Mouse (Mus musculus): Measurements from ENCODE around the gene Atpaf2. TPM values are rescaled to one million over a fixed set of nuclear protein-coding genes. Genes with fewer than 3 reads are reported as not detected.

Gene Atpaf2
- polyA plus RNA-seq, 1 experiment from 2014 or later, result 54.8 TPM

DNA sequence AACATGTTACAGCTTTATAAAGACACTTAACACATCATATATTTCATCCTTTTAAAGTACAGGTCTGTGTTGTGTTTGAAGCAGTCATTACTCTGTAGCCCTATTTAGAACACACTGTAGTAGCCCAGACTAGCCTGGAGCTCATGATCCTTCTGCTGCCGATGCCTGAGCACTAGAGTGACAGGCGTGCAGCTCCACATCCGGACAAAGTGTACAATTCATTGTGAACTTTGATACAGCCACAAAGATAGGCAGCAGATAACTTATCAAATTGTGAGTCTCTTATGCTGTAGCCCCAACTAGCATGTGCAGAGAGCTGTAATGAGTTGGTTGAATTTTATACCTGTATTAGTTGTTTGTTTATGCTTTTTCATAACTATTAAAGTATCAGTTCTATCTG is 9.4 kb upstream of the Atpaf2 start:
- WGBS, result 95% methylated on average over 3 of the region's 3 CpGs

DNA sequence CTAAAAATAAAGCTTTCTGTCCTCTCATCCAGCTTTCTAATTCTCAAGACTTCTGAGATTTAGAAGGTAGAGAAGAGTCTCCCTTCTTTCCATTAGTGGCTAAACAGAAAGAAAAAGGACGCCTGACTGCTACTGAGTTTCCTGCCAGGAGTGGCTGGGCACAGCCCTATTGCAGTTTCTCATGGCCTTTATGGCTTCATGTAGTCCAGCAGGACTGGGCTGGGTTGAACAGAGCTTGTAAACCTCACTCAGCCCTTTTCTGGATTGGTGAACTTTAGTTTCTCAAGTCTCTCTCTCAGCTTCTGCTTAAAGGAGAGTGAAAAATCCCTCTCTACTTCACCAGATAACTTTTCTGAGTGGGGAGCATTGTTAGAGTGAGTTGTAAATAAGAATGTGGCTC is 8.2 kb upstream of the Atpaf2 start:
- Histone ChIP-seq H3K27me3 (no peaks in the 10 kb centered on the region), H3K4me1 (no peaks in the 10 kb centered on the region), H3K9me3 (no peaks in the 10 kb centered on the region), H3K4me2 (replicated peaks) (no peak overlapping the region), H3K27ac (no peak overlapping the region), H3K9ac (no peak overlapping the region), H3K36me3 (peaks cover 51% of the 10 kb centered on the region), H3K4me3 (no peak overlapping the region)
- no peak for ATAC-seq (ENCODE audit: low FRiP score, low read depth)
- WGBS, result 78% methylated on average over 1 of the region's 1 CpGs

More for the DNA sequence above, 9.4 kb upstream of the Atpaf2 start:
- H3K9me3 ChIP-seq, result no peaks in the 10 kb centered on the region
- H3K4me3 ChIP-seq, result no peak overlapping the region
- peaks cover 63% of the 10 kb centered on the region for H3K36me3 ChIP-seq
- ATAC-seq (ENCODE audit: low FRiP score, low read depth), result no peak
- H3K9ac ChIP-seq, result no peak overlapping the region
- H3K27ac ChIP-seq, result no peak overlapping the region
- no peaks in the 10 kb centered on the region for H3K4me1 ChIP-seq
- H3K27me3 ChIP-seq, result no peaks in the 10 kb centered on the region
- no peak overlapping the region for H3K4me2 ChIP-seq (replicated peaks)

DNA sequence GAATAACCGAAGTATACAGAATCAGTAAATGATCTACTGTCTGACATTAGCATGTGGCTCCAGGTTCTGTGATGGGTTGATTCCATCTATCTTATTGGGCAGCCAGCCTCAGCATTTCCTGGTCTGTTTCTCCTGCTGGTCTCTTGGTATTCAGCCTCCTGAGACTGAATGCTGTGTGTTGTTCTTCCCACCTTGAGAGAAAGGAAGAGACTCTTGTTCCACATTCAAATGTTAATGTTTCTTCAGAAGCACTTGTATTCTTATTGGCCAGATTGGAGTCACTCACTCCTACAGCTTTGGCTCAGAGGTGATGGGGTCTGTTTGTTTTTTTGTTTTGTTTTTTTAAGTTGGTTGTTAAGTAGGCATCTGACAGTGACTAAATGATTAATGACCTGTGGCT is 4.7 kb upstream of the Atpaf2 start:
- H3K4me3 ChIP-seq, result no peak overlapping the region
- ATAC-seq (ENCODE audit: low FRiP score, low read depth), result no peak
- peaks cover 11% of the 10 kb centered on the region for H3K4me1 ChIP-seq
- peaks cover 31% of the 10 kb centered on the region for H3K36me3 ChIP-seq
- H3K27ac ChIP-seq, result no peak overlapping the region
- H3K4me2 ChIP-seq (replicated peaks), result no peak overlapping the region
- no peaks in the 10 kb centered on the region for H3K27me3 ChIP-seq
- H3K9ac ChIP-seq, result no peak overlapping the region
- H3K9me3 ChIP-seq, result no peaks in the 10 kb centered on the region
- WGBS, result 76% methylated on average over 1 of the region's 1 CpGs

DNA sequence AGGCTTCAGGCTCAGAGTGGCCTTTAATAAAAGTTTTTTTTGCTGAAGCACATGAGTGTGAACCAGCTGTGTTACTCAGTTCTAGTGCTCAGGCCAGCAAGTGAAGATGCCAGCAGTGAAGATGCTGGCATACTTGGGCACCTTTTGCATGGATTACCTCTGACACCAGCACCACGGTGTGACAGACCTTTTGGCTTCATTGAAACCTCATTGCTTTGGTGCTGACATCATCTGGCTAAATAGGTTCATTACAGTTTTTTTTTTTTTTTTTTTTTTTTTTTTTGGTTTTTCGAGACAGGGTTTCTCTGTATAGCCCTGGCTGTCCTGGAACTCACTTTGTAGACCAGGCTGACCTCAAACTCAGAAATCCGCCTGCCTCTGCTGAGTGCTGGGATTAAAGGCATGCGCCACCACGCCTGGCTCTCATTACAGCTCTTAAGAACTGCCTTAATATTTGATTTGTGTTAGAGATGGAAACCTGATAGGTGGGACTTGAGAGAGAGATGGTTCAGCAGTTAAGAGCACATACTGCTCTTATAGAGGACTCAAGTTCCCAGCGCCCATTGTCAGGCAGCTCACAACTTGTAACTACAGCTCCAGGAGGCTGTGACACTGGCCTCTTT is 3.9 kb upstream of the Atpaf2 start:
- Histone ChIP-seq H3K4me2 (replicated peaks) (no peak overlapping the region), H3K4me1 (peaks cover 12% of the 10 kb centered on the region), H3K27me3 (no peaks in the 10 kb centered on the region), H3K36me3 (peaks cover 23% of the 10 kb centered on the region), H3K9me3 (no peaks in the 10 kb centered on the region), H3K27ac (no peak overlapping the region), H3K9ac (no peak overlapping the region), H3K4me3 (no peak overlapping the region)
- no peak for ATAC-seq (ENCODE audit: low FRiP score, low read depth)
- 60% methylated on average over 6 of the region's 6 CpGs for WGBS

DNA sequence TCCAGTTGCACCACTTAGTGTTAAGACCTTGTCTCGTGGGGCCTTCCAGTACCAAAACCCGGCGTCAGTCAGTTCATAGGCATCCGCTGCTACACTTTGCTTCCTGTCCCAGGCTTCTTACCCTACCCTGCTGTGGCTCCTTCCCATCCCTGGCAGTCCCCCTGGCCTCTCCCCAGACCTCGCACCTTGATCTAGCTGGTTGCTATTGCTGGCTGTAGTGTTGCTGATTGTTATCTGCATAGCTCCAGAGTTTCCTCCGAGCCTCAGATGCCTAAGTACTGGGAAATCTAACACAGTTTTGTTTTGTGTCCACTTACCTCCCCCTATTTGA is 181 bp upstream of the Atpaf2 start:
- Histone ChIP-seq H3K27ac (no peak overlapping the region), H3K36me3 (no peaks in the 10 kb centered on the region; the same call in 1 of the 2 replicates), H3K27me3 (no peaks in the 10 kb centered on the region), H3K4me1 (peaks cover 28% of the 10 kb centered on the region), H3K9ac (peak overlapping the region; percentile 86), H3K4me3 (peak overlapping the region; percentile 62), H3K4me2 (replicated peaks) (peak overlapping the region; percentile 95), H3K9me3 (no peaks in the 10 kb centered on the region)
- WGBS, result 8% methylated on average over 6 of the region's 6 CpGs
- ATAC-seq (ENCODE audit: low FRiP score, low read depth), result no peak

DNA sequence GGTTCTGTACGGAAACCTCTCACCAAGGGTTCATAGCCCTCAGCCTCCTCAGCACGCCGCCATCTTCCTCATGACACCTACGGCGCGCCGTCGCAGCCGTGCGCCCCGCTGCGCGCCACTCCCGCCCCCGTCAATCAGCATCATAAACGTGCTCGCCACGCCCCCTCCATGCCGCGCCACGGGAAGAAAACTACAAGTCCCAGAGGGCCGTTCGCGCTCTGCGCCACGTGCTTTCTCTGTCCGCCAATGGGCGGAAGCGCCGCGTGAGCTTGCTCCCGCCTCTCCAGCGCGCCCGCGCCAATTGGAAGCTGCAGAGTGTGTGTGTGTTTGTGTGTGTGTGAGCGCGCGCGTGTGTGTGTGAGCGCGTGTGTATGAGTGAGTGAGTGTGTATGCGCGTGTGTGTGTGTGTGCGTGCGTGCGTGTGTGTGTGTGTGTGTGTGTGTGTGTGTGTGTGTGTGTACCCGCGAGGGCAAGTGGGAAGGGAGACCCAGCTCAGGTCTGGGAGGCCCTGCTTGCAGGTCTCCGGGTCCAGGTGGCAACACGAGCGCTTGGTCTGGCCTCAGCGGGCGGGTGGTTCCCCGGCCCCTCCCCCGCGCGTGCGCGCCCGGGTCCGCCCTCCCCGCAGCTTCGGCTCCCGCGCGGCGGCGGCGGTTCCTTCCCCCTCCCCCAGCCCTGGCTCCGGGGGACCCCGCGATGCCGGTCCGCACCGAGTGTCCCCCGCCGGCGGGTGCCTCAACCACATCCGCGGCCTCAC is 1.1 kb downstream of the Atpaf2 start, which contains the start of gene Gid4:
Gene Gid4 (plus strand): TSS at position 183 of the 754 bp plus-strand sequence.
- WGBS, result under 1% methylated on average over 53 of the region's 81 CpGs

DNA sequence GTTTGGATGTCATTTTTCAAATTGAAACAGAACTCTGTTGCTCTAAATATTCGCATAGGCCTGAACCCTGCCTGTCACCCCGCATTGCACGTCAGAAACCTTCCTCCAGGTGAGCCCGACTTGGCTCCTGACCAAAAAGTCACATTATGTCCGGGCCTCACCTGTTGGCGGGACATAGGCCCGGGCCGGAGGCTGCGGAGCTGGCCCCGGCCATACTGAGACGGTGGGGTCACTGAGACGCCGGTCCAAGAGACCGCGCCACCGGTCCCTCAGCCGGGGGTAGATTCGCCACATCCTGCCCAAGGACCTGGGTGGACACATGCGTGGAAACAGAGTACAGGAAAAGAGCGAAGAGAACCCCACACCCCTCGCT is 1.7 kb downstream of the Atpaf2 start:
- under 1% methylated on average over 21 of the region's 21 CpGs for WGBS
- peak overlapping the region; percentile 62 for H3K4me3 ChIP-seq
- H3K36me3 ChIP-seq, result no peaks in the 10 kb centered on the region
- H3K9ac ChIP-seq, result peak overlapping the region; percentile 89
- no peak; the same call in 1 of the 2 replicates for ATAC-seq (ENCODE audit: low FRiP score, low read depth)
- peaks cover 28% of the 10 kb centered on the region for H3K4me1 ChIP-seq
- H3K4me2 ChIP-seq (replicated peaks), result peak overlapping the region; percentile 80
- peak overlapping the region; percentile 69; the same call in 1 of the 2 replicates for H3K27ac ChIP-seq
- H3K9me3 ChIP-seq, result no peaks in the 10 kb centered on the region
- H3K27me3 ChIP-seq, result no peaks in the 10 kb centered on the region

More for the DNA sequence above, 1.1 kb downstream of the Atpaf2 start, which contains the start of gene Gid4:
- H3K27ac ChIP-seq, result peak within 1 kb of the TSS; percentile 90
- H3K27me3 ChIP-seq, result no peaks in the 10 kb centered on the region
- H3K36me3 ChIP-seq, result no peaks in the 10 kb centered on the region
- H3K4me3 ChIP-seq, result peak within 1 kb of the TSS; percentile 62
- ATAC-seq (ENCODE audit: low FRiP score, low read depth), result peak; percentile 97
- peak within 1 kb of the TSS; percentile 89 for H3K9ac ChIP-seq
- peak within 1 kb of the TSS; percentile 95 for H3K4me2 ChIP-seq (replicated peaks)
- no peaks in the 10 kb centered on the region for H3K9me3 ChIP-seq
- H3K4me1 ChIP-seq, result peaks cover 28% of the 10 kb centered on the region

DNA sequence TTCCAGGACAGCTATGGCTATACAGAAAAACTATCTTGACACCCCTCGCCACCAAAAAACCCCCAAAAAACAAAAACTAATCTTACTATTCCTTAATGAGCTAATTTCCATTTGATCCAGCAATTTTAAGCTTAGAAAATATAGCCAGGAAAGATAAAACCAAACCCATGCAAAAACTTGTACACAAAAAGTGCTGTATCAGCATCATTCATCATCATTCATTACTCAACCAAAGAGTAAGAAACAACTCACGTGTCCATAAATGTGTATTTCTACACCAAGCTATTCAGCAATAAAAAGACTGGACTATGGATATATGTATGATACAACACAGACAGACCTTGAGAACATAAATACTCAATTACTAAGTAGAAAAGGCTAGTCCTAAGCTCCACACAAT is 5.3 kb downstream of the Atpaf2 start:
- 91% methylated on average over 2 of the region's 2 CpGs for WGBS
- Histone ChIP-seq H3K4me1 (peaks cover 16% of the 10 kb centered on the region), H3K4me2 (replicated peaks) (no peak overlapping the region), H3K27me3 (no peaks in the 10 kb centered on the region), H3K4me3 (no peak overlapping the region), H3K36me3 (peaks cover 19% of the 10 kb centered on the region), H3K27ac (no peak overlapping the region), H3K9me3 (no peaks in the 10 kb centered on the region), H3K9ac (no peak overlapping the region)
- ATAC-seq (ENCODE audit: low FRiP score, low read depth), result no peak

DNA sequence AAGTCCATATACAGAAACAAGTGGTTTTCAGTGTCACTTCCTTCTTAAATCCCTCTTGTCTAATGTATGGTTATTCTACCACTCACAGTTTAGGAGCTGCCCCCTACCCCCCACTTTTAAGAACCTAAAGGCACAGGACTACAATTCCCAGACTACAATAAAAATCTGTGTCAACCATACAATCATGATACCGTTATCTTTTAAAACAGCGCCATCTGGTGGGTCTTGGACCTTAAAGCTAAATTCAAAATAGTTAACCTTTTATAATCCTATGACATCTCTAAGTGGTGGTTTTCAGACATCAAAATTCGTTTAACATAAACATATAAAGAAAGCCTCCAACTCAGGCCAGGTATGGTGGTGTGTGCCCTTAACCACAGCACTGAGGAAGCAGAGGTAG is 6.1 kb downstream of the Atpaf2 start:
- WGBS, result 11% methylated on average over 3 of the region's 3 CpGs
- Histone ChIP-seq H3K27me3 (no peaks in the 10 kb centered on the region), H3K4me3 (no peak overlapping the region), H3K4me2 (replicated peaks) (no peak overlapping the region), H3K27ac (no peak overlapping the region), H3K4me1 (peaks cover 16% of the 10 kb centered on the region), H3K9me3 (no peaks in the 10 kb centered on the region), H3K9ac (no peak overlapping the region), H3K36me3 (peaks cover 26% of the 10 kb centered on the region)
- no peak for ATAC-seq (ENCODE audit: low FRiP score, low read depth)

DNA sequence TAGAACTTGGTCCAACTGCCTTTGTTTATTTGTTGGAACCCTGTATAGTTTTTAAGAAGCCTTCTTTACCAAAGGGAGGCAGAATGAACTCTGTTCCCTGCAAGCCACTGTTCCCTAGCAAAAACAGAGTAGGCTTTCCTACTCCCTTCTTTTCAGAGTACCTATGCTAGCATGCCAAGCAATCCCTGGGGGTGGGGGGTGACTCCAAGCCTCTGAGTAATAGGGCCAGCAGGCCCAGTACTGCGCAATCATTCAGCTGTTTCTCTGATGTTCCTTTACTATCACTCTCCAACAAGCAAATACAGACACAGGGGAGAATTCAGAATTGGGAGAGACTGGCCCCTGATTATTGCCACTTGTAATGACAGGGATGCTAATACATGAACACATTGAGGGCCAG is 11.7 kb downstream of the Atpaf2 start:
- Histone ChIP-seq H3K9me3 (no peaks in the 10 kb centered on the region), H3K4me3 (no peak overlapping the region), H3K27me3 (no peaks in the 10 kb centered on the region), H3K36me3 (peaks cover 82% of the 10 kb centered on the region), H3K27ac (no peak overlapping the region), H3K4me1 (no peaks in the 10 kb centered on the region), H3K9ac (no peak overlapping the region), H3K4me2 (replicated peaks) (no peak overlapping the region)
- ATAC-seq (ENCODE audit: low FRiP score, low read depth), result no peak
- WGBS, result 100% methylated on average over 1 of the region's 1 CpGs

DNA sequence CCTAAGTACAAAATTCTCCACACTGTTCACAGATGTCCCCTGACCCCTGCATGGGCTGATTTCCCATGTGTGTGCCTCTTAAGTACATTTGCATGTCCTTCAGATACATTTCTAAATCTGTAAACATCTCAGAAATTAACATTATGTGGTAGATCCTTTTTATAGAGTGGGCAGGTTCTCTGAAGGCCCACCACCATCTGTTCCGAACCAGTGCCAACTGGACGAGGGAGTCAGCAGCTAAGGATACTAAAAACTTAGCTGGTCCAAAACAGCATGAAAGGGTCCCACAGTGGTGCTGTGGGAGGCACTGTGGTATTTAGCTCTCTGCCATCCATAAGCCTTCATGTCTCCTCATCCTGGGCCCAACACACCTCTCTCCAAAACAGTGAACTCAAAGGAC is 21.1 kb downstream of the Atpaf2 start:
- no peak for ATAC-seq (ENCODE audit: low FRiP score, low read depth)
- Histone ChIP-seq H3K36me3 (peaks cover 27% of the 10 kb centered on the region), H3K9ac (no peak overlapping the region), H3K4me1 (peaks cover 5% of the 10 kb centered on the region; the same call in 1 of the 2 replicates), H3K27ac (no peak overlapping the region), H3K9me3 (no peaks in the 10 kb centered on the region), H3K27me3 (no peaks in the 10 kb centered on the region), H3K4me3 (no peak overlapping the region), H3K4me2 (replicated peaks) (no peak overlapping the region)
- 92% methylated on average over 2 of the region's 2 CpGs for WGBS

DNA sequence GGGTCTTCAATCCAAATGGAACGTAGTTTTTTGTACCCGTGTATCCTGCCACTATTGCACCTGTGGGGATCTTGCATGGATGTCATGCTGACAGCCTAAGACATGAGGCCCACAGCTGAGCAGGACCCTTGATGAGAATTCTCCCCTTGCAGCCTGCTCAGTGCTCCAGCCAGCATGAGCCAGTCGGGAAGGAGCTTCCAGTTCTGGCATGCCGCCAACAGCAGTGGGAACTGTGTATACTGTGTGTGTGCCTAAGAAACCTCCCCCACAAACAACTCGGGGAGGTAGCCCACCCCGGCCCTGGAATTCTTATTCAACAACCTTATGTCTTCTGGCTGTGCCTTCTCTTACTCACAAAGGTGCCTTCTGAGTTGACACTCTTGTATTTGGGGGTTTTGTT is 21.7 kb downstream of the Atpaf2 start:
- Histone ChIP-seq H3K27ac (no peak overlapping the region), H3K4me1 (peaks cover 5% of the 10 kb centered on the region; the same call in 1 of the 2 replicates), H3K4me2 (replicated peaks) (no peak overlapping the region), H3K9me3 (no peaks in the 10 kb centered on the region), H3K27me3 (no peaks in the 10 kb centered on the region), H3K36me3 (peaks cover 21% of the 10 kb centered on the region), H3K4me3 (no peak overlapping the region), H3K9ac (no peak overlapping the region)
- 0 out of 2 replicates have a peak, but pooled peaks have one; percentile 51 for ATAC-seq (ENCODE audit: low FRiP score, low read depth)
- 59% methylated on average over 6 of the region's 6 CpGs for WGBS

Measured in limb, embryonic 13.5 days (tissue).